Mouse (Mus musculus) layer of hippocampus, postnatal 14 days (tissue): Measurements from ENCODE around the gene Hnrnpa1. TPM values are rescaled to one million over a fixed set of nuclear protein-coding genes. Genes with fewer than 3 reads are reported as not detected.

Experiments used
- microRNA-seq, 2 experiments: library from miRNA; unstranded; fragments of <30 nt; microRNA quantifications; one replicate each; pipeline ENCODE4 v1.2.0; 2021
- total RNA-seq, 2 experiments: library from RNA; stranded (reverse); gene quantifications; 2 replicates each; pipeline ENCODE4 v1.2.3; 2021

Hnrnpa1 gene
- total RNA-seq, 2 experiments from 2014 or later, result 297 to 307 TPM

Small RNA genes within 50 kb of the gene (microRNA-seq; reads per million reads assigned to microRNA genes)
- 66.8 to 108 reads per million in 2 experiments for gene Mir148b

Other genes with a start within 250 kb of the Hnrnpa1 start
- gene Hoxc8, start 249.8 kb upstream of the Hnrnpa1 start, total RNA-seq, result not detected
- not detected for gene Hoxc6, start 242.2 kb upstream of the Hnrnpa1 start, total RNA-seq
- not detected for gene Hoxc4, start 221.5 kb upstream of the Hnrnpa1 start, total RNA-seq
- gene Smug1, start 73.3 kb upstream of the Hnrnpa1 start, total RNA-seq, result 10 to 100 TPM; 14.5 to 15.4 TPM
- gene Cbx5, start 616 bp upstream of the Hnrnpa1 start, total RNA-seq, result 100 to 1,000 TPM; 155 to 158 TPM
- gene Nfe2, start 18.0 kb downstream of the Hnrnpa1 start, total RNA-seq, result not detected
- gene Copz1, start 32.3 kb downstream of the Hnrnpa1 start, total RNA-seq, result 100 to 1,000 TPM; 102 to 105 TPM
- under 1 TPM; 0.74 to 0.81 TPM for gene Gpr84, start 70.2 kb downstream of the Hnrnpa1 start, total RNA-seq
- gene Zfp385a, start 99.7 kb downstream of the Hnrnpa1 start, total RNA-seq, result 10 to 100 TPM; 43.2 to 44.4 TPM
- gene Itga5, start 126.3 kb downstream of the Hnrnpa1 start, total RNA-seq, result 1 to 10 TPM; 3.4 to 5.8 TPM
- not detected for gene Gtsf1, start 190.0 kb downstream of the Hnrnpa1 start, total RNA-seq
- gene Gtsf2, start 208.0 kb downstream of the Hnrnpa1 start, total RNA-seq, result not detected
- gene Nckap1l, start 213.4 kb downstream of the Hnrnpa1 start, total RNA-seq, result 10 to 100 TPM in 1 of 2 experiments, 1 to 10 TPM in 1; 9.4 to 10.8 TPM